Mouse (Mus musculus) thymus, postnatal 14 days (tissue): ENCODE results near the gene Fam71f2.

Experiments used
- DNase-seq: peaks from one replicate; pipeline ENCODE4 v3.0.0; 2021

Gene Fam71f2

DNA sequence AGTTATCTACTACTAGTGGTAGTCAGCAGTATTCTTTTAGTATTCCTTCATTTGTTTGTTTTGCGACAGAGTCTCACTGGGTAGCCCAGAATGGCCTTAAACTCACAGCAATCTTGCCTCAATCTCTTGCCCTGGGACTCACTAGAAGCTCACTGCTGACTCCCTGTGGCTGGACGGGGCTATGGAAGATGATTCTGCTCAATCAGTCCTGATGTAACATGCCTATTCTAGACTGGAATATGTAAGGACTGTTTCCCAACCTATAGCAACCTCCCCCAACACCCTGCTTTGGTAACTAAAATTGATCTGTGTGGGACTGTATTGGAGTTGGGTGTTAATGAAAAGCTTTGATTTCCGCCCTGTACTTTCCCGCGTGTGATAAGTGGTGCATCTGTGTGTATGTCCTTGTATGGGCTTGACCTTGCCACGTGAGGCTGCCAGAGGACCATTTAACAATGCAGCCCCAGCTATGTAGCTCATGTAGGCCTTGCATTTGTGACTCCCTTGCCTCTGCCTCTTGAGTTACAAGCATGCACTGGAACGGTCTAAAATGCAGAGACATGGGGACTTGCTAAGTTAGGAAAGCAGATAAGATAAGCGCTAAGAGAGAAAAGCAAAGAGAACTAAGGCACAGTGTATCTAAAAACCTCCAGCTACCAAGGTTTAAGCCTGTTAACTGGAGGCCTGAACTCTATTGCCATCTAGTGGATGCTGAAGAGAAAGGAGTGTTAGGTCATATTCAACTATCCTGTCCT lies 703 bp upstream of the Fam71f2 start:
- peak; percentile 53 for DNase-seq

DNA sequence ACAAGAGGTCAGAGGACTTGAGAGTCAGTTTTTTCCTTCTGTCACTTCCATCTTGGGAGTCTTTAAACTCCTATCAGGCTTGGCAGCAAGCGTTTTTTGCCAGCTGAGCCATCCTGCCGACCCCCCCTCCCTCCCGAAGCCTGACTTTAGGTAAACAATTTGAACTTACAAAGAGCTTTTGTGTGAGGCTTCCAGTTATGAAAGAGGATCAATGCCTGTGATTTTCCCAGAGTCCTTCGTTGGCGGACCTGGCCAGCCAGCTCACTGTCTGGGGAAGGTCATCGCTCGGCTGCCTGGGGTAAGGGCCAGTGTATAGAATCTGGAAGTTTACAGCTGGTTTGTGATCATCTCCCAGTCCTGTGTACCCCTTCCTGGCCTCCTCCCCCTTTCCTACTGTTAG lies 1.3 kb downstream of the Fam71f2 start:
- no peak for DNase-seq

DNA sequence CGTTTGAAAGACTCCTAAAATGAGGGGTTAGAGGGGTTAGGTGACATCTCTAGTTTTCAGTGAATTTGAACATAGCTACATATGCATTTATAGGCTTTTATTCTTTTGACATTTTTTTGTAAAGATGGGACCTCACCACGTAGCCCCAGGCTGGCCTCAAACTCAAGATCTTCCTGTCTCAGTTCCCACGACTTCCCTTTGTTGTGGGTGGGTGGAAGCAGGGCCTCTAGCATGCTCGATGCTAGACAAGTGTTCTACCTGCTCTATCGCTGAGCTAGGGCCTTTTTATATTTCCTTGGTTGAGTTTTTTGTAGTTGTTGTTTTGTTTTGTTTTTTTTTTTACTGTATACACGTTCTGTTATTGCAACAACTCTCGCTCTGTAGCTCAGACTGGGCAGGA lies 7.5 kb downstream of the Fam71f2 start:
- peak; percentile 44 for DNase-seq

DNA sequence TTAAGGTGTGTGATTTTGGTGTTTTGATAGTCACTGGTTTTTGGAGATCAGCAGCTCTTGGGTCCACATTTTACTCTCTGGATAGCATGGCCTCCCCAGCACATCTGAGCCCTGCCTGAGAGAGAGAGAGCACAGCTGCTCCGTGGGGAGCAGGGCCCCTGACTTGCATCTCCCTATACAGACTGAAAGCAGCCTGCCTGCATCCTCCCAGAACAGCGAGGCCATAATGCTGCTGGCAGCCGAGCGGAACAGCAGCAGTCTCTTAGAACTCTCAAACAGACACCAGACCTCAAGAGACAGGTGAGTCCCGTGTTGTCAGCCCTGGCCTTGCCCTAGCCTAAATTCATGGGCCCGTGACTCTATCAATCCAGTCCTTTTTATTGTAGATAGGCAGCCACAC lies 8.1 kb downstream of the Fam71f2 start:
- no peak for DNase-seq

DNA sequence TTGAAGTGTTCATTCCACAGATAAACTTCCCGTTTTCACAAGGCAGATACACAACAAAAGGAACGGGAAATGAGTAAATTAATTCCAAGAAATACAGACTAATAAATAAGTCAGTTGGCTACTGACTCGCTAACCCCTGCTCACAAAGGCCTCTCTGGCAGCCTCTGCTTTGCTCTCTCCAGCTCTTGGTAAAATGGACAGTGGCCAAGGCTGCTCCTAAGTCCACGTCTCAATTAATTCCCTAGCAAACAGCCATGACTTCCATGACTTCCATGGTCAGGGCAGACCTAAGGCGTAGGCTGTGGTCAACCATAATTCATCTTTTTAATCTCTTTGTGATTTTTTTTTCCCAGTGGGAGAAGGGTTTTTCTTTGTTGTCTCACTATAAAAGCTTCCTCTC lies 8.6 kb downstream of the Fam71f2 start:
- no peak for DNase-seq

DNA sequence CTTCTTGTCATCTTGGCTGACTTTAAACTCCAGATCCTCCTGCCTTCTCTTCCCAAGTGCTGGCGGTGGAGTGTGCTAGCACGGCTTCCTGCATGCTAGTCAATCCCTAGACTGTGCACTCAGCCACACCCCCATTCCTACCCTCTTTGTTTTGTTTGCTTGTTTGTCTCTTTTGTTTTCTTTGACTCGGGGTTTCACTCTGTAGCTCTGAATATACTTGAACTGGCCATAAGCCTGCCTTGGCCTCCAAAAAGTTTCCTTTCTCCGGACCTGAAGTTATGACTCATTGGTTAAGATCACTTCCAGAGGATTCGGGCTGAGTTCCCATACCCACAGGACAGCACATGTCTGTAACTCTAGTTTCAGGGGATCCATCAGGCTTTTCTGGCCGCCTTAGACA lies 9.3 kb downstream of the Fam71f2 start:
- no peak for DNase-seq

DNA sequence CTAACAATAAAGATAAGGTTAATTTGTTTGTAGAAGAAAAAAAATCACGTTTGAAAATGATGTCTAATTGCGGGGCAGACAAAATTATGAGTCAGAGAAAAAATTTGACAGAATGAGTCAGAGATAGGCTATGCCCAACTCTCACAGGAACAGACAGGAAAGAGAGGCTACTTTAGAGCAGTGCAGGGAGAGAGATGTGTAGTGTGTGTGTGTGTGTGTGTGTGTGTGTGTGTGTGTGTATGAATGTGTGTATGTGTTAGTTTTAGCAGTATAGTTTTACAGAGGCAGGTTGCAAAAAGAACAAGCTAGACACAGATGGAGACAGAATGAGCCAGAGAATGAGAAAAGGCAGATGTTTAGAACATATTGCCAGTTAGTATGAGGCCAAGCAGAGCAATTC lies 19.7 kb downstream of the Fam71f2 start:
- DNase-seq = no peak

DNA sequence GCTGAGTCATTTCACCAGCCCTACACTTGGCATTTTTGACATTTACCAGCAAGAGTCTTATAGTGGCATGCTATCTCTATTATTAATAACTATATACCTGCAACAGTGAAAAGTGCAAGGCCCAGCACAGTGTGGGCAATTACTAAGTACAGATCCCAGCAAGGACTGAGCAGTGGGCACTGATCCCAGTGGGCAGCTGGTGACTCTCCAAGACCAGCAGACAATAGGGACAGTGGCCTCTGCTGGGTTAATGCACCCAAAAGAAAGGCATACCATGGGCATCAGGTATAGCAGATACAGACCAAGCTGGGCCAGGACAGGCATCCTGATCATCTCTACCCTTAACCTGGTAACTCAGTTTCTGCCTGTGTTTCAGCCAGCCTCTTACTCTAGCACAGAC lies 23.9 kb downstream of the Fam71f2 start:
- DNase-seq = no peak

DNA sequence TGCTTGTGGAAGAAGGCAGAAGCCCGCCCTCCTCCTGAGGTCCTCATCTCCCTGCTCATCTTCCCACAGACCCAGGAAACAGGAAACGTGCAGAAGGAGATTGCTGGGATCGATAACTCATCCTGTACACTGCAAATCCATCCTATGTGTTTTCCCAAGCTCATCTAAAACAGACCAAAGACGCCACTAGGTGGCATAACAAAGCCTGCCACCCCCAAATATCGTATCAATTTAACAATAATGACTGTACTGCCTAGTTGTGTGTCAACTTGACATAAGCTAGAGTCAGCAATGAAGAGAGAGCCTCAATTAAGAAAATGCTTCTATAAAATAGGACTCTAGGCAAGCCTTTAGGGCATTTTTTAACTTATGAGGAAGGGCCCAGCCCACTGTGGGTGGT lies 24.3 kb downstream of the Fam71f2 start:
- DNase-seq = no peak

DNA sequence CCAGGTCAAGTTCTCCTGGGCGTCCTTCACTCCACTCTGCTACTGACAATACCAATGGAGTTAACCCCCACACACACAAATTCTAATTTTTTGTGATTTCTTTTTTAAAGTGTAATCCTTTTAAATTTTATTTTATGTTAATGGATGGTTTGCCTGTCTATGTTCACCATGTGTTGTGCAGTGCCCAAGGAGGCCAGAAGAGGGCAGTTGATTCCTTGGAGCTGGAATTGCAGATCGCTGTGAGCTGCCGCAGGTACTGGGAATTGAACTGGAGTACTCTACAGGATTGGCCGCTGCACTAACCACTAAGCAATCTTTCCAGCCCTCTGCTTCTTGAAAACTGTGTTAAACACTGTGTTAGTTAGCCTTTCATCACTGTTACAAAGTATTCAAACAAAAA lies 26.1 kb downstream of the Fam71f2 start:
- DNase-seq = no peak

DNA sequence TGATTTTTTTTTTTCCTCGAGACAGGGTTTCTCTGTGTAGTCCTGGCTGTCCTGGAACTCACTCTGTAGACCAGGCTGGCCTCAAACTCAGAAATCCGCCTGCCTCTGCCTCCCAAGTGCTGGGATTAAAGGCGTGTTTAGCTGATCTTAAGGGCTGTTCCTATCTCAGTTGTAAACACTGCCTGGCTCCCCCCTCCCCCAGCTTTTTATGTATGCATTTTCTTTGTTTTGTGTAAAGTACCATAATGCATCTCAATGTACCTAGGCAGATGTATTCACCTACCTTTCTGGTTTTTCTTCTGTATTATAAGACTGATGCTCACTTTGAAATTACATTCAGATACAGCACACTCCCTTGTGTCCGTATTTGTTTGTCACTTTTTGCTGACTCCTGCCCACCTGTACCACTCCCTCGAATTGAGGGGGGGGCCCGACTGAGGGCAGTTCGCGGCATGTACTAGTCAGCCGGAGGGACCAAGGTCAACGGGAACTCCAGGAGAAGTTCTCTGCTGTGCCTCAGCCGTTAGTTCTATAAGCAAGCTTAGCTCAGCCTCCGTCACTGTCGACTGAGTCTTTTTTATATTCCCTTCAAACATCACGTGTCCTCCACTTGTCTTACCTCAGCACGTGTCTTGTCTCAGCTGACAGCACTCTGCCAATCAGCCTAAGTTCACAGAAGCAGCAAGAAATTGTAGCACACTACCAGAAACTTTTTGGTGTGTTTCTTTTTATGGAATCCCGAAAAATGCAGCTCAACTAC lies 29.6 kb downstream of the Fam71f2 start:
- no peak for DNase-seq

DNA sequence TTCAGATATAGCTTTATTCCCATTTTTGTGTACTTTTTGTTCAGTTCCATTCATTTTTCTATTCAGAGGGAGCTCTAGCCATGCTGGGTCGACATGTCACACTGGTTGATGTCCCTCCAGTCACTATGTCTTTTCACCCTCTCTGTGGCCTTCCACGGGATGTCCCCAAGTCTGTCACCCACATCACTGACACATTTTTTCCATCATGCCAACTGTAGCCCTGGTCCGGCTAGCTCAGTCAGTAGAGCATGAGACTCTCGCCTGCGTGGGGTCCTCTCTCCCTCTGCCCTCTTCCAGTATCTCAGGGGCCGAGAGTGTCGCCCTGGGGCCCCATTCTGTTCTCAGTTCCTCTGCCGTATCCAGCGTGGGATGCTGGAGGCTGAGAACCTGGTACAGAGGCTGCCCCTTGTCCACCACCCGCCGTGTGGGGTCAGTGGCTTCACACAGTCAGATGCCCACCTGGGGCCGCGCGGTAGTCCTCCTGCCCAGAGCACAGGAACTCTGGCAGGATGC lies 34.4 kb downstream of the Fam71f2 start:
- no peak for DNase-seq

DNA sequence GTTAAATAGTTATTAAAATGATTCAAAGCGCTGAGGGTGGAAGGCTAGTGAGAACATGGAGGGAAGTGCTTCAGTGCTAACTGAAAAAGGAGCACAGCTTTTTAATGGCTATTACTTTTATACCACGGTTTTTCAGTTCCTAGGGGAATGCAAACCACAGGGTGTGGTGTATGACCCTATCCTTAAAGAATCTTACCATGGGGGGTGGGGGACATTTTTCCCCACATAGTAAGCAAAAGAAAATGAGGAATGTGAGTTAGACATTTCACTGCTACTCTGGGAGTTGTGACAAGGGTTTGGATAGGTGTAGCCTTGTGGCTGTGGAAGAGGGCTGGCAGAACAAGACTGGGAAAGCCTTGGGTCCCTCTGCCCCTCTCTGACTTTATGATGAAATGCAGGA lies 37.9 kb downstream of the Fam71f2 start:
- no peak for DNase-seq

DNA sequence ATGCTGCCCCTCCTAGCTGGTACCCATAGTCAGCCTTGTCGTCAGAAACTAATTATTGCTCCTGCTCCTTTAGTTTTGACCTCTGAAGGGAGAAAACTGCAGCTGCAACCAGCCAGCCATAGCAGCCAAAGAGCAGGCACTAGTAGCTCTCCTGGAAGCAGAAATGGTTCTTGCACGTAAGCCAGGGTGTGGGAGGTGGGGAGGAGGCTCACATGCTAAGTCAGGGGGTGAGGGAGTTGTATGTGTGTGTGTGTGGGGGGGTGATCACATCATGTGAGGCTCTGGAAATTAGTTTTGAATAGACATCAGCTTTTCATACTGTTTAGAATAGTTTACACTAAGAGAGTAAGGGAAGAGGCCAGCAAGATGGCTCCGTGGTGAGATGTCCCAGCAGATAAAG lies 38.5 kb downstream of the Fam71f2 start:
- no peak for DNase-seq

DNA sequence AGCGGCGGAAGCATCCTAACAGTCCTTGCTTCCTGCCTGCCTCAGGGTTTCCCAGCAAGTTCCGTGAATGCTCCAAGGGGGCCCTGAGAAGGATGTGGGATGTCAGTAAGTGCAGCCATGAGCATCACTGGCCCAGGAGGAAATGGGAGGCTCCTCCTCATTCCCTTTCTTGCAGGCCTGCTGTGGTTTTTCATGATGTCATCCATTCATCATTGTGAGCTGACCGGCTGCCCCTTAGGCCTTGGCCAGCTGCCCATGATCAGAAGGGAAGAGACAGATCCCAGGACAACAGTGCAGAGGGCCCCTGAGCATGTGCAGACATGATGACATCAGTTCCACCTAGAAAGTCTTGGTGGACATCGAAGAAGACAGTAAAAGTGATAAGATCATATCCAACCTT lies 39.5 kb downstream of the Fam71f2 start, which contains the start of gene Fam71f1:
TSS of gene Fam71f1 (plus strand) at position 262 of the 400 bp plus-strand sequence.
- DNase-seq = no peak

DNA sequence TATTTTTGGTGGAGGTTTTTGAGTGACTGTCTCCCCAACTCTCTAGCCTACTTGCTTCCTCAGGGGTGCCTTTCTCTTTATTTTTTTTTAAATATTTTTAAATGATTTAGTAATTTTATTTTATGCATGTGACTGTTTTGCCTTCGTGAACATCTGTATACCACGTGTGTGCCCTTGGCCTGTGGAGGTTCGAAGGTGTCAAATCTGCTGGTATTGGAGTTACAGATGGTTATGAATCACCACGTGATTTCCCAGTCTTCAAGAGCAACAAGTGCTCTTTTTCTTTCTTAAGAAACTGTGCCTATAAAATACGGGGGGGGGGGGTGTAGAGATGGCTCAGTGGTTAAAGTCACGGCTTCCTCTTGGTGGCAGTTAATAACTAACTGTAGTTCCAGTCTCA lies 42.2 kb downstream of the Fam71f2 start:
- no peak for DNase-seq

DNA sequence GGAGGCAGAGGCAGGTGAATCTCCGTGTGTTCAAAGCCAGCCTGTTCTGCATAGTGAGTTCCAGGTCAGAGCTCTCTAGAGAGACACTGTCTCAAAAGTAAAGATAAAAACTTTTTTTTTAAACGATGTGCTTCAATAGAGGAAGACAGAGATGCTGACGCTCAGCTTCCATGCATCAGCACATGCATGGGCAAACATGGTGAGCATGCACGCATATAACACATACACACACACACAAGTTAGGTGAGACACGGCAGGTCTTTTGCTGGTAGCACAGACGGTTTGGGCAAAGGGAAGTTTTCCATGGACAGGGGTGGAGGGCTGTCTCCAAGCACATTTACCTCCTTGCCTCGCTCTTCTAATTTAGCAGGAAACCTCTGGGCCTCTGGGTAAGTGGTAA lies 42.8 kb downstream of the Fam71f2 start:
- DNase-seq = no peak

DNA sequence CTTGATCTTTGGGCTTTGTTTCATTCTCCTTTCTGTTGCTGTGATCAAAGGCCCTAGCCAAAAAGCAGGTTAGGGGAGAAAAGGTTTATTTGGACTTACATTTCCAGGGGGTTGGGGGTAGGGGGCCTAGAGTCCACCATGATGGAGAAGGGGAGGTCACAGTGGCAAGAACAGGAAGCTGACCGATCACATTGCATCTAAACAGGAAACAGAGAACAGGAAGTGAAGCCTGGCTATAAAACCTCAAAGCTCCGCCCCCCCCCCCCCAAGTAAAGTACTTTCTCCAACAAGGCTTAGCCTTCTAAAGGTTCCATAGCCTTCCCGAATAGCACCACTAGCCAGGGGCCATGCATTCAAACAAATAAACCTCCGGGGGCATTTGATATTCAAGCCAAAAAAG lies 43.3 kb downstream of the Fam71f2 start:
- DNase-seq = no peak

DNA sequence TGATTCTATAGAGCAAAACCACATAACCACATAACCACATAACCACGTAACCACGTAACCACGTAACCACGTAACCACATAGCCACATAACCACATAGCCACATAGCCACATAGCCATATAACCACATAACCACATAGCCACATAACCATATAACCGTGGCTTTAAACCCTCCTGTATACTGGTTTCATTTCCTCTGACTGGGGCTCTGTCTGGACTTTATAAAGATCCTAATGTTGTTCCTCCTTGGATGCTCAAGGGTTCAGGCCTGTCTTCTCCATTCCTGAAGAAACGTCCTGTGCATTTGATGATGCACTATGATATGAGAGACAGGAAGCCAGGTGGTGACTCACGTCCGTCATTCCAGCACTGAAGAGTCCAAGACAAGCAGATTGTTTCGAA lies 47.6 kb downstream of the Fam71f2 start:
- DNase-seq = no peak

DNA sequence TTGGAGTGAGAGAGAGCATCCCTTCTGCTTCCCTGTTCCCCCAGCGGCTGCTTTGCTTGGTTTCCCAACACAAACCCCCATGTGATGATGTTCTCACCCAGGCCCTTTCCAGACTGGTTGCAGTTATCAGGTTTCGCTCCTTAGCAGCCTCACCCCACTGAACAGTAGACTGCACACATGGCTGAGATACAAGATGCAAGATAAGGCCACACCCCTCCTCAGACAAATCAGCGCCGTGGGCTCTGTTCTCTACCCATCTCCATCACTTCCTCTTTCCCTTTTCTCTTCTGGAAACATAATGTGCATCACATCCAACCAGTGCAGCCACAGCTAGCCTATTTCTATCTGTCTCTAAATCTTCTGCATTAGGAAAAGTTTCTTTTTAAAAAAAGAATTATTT lies 50.1 kb downstream of the Fam71f2 start:
- DNase-seq = no peak
